Mouse (Mus musculus) stomach, embryonic 16.5 days (tissue): ENCODE data around the gene Rab44. TPM values are rescaled to one million over a fixed set of nuclear protein-coding genes. Genes with fewer than 3 reads are reported as not detected.
"Not testable (repeated sequence)": the region's sequence is repeated elsewhere in the genome, so short reads cannot be mapped to it uniquely, and the experiment has no call there.

Experiments
- ATAC-seq: fragments of 200-750 bp; cut with Nextera tagmentation; 2 replicates; pipeline ENCODE4 v1.8.0; 2017; ENCODE audit warnings: moderate number of reproducible peaks, moderate TSS enrichment; ENCODE audit not compliant: insufficient read depth, low FRiP score
- H3K27ac ChIP-seq: fragments of 300-500 bp; sonication (generic); 2 replicates; pipeline ENCODE4 v1.5.1; 2014; ENCODE audit warnings: low read length
- H3K27me3 ChIP-seq: fragments of 300-500 bp; sonication (generic); 2 replicates; pipeline ENCODE4 v1.6.1; 2014; ENCODE audit warnings: low read length, control low read depth, mixed read lengths; ENCODE audit not compliant: control insufficient read depth, insufficient read depth
- H3K36me3 ChIP-seq: fragments of 300-500 bp; sonication (generic); 2 replicates; pipeline ENCODE4 v1.6.1; 2014; ENCODE audit warnings: low read length; ENCODE audit not compliant: control insufficient read depth, insufficient read depth
- H3K4me1 ChIP-seq: fragments of 300-500 bp; sonication (generic); 2 replicates; pipeline ENCODE4 v1.6.1; 2014; ENCODE audit warnings: low read length, control low read depth, mixed read lengths; ENCODE audit not compliant: control insufficient read depth, insufficient read depth
- H3K4me2 ChIP-seq: fragments of 300-500 bp; sonication (generic); 2 replicates; pipeline ENCODE4 v1.6.1; 2014; ENCODE audit warnings: low read depth, low read length, mixed read lengths
- H3K4me3 ChIP-seq: fragments of 300-500 bp; sonication (generic); replicated peaks from 2 replicates; pipeline ENCODE4 v1.5.1; 2014; ENCODE audit warnings: mild to moderate bottlenecking, low read length
- H3K9ac ChIP-seq: fragments of 300-500 bp; sonication (generic); 2 replicates; pipeline ENCODE4 v1.6.1; 2014; ENCODE audit warnings: low read length
- H3K9me3 ChIP-seq: fragments of 300-500 bp; sonication (generic); replicated peaks from 2 replicates; pipeline ENCODE4 v1.6.1; 2016; ENCODE audit warnings: low read length, control low read depth; ENCODE audit not compliant: control insufficient read depth
- WGBS: fragments of 180-500 bp; shearing (Covaris S2); extraction: QIAGEN DNeasy Blood & Tissue Kit; methylation state at CpG from one replicate; pipeline ENCODE4 v1.1.7; 2014; 5-methylcytosine and 5-hydroxymethylcytosine counted together
- polyA plus RNA-seq: library from polyadenylated mRNA; unstranded; fragments of >200 nt; fragmentation: Nextera tagmentation; extraction: Ambion mirVana; gene quantifications from 2 replicates; pipeline ENCODE4 v1.2.1, GENCODE M21; 2015

The Rab44 gene
- polyA plus RNA-seq, 1 experiment from 2014 or later: 4.1 TPM

- H3K4me3 ChIP-seq: peak overlapping the region; percentile 63
- H3K4me2 ChIP-seq: peak overlapping the region; percentile 72
- H3K9me3 ChIP-seq: no peaks in the 10 kb centered on the region
- WGBS: under 1% methylated on average over 44 of the region's 44 CpGs
- ATAC-seq: peak; percentile 77
- peaks cover 17% of the 10 kb centered on the region; the same call in 1 of the 2 replicates for H3K4me1 ChIP-seq
- peak overlapping the region; percentile 83 for H3K27ac ChIP-seq
- peaks cover 10% of the 10 kb centered on the region for H3K36me3 ChIP-seq
- no peaks in the 10 kb centered on the region for H3K27me3 ChIP-seq
- H3K9ac ChIP-seq: peak overlapping the region; percentile 80
These were observed 18.7 kb upstream of the Rab44 start for GRCm38 (mm10) chr17:29095201-29095733.

DNA sequence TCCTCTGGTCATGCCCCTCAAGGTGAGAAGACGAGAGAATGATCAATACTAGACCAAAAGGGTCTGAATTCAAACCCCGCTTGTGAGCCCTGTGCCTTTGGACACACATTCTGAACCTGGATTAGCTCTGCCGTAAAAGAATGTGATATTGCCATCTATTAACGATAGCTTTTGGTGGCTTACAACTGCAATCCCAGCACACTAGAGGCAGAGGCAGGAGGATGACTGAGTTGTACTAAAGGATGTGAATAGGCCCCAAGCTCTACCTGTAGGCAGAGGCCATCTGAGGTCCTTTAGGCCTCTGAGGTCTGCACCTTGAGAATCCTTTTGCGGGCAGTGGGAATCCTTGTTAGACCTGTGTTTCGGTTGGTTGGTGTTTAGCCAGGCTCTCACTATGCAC lies 17.7 kb upstream of the Rab44 start:
- peaks cover 13% of the 10 kb centered on the region for H3K36me3 ChIP-seq
- peak overlapping the region; percentile 70; the same call in 1 of the 2 replicates for H3K27ac ChIP-seq
- no peaks in the 10 kb centered on the region for H3K9me3 ChIP-seq
- H3K4me1 ChIP-seq: peaks cover 17% of the 10 kb centered on the region; the same call in 1 of the 2 replicates
- peak overlapping the region; percentile 72; the same call in 1 of the 2 replicates for H3K4me2 ChIP-seq
- WGBS: 82% methylated on average over 6 of the region's 6 CpGs
- ATAC-seq: no peak
- H3K4me3 ChIP-seq: 0 out of 2 replicates have a peak overlapping the region, but pooled peaks have one; percentile 63
- H3K9ac ChIP-seq: peak overlapping the region; percentile 57; the same call in 1 of the 2 replicates
- no peaks in the 10 kb centered on the region for H3K27me3 ChIP-seq

GRCm38 (mm10) chr17:29096851-29097561 lies 16.9 kb upstream of the Rab44 start:
- Histone ChIP-seq H3K9ac (peak overlapping the region; percentile 26; the same call in 1 of the 2 replicates), H3K27ac (peak overlapping the region; percentile 70), H3K36me3 (peaks cover 13% of the 10 kb centered on the region), H3K27me3 (no peaks in the 10 kb centered on the region), H3K9me3 (no peaks in the 10 kb centered on the region), H3K4me2 (peak overlapping the region; percentile 72), H3K4me1 (peaks cover 13% of the 10 kb centered on the region; the same call in 1 of the 2 replicates), H3K4me3 (no peak overlapping the region; the same call in 1 of the 2 replicates)
- ATAC-seq: peak; percentile 31; the same call in 1 of the 2 replicates
- 61% methylated on average over 7 of the region's 7 CpGs for WGBS

DNA sequence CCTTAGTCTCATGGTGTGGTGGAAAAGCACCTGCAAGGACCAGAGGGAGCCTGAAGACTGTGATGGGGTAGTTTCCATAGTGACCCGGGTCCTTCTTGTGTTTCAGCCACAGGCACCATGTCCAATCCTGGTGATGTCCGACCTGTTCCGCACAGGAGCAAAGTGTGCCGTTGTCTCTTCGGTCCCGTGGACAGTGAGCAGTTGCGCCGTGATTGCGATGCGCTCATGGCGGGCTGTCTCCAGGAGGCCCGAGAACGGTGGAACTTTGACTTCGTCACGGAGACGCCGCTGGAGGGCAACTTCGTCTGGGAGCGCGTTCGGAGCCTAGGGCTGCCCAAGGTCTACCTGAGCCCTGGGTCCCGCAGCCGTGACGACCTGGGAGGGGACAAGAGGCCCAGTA lies 15.7 kb upstream of the Rab44 start:
- peaks cover 11% of the 10 kb centered on the region; the same call in 1 of the 2 replicates for H3K4me1 ChIP-seq
- no peaks in the 10 kb centered on the region for H3K27me3 ChIP-seq
- H3K36me3 ChIP-seq: peaks cover 13% of the 10 kb centered on the region
- H3K27ac ChIP-seq: no peak overlapping the region
- WGBS: 94% methylated on average over 24 of the region's 24 CpGs
- ATAC-seq: no peak
- H3K9ac ChIP-seq: no peak overlapping the region
- H3K4me3 ChIP-seq: no peak overlapping the region
- H3K9me3 ChIP-seq: no peaks in the 10 kb centered on the region
- no peak overlapping the region for H3K4me2 ChIP-seq

DNA sequence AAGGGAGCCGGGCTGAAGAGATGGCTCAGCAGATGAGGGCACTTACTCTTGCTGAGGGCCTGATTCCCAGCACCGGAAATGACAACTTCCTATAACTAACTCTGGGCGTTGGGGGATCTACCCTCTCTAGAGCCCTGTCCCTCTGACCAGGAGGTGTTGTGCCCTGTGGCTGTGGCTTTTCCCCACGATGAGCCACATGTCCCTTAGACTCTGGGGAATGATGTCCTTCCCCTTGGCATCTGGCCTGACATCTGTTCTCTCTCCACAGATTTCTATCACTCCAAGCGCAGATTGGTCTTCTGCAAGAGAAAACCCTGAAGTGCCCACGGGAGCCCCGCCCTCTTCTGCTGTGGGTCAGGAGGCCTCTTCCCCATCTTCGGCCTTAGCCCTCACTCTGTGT lies 14.9 kb upstream of the Rab44 start:
- Histone ChIP-seq H3K9ac (no peak overlapping the region), H3K27me3 (no peaks in the 10 kb centered on the region), H3K4me3 (no peak overlapping the region), H3K9me3 (no peaks in the 10 kb centered on the region), H3K27ac (no peak overlapping the region), H3K4me2 (no peak overlapping the region), H3K36me3 (peaks cover 13% of the 10 kb centered on the region), H3K4me1 (peaks cover 9% of the 10 kb centered on the region; the same call in 1 of the 2 replicates)
- WGBS: 79% methylated on average over 8 of the region's 8 CpGs
- no peak for ATAC-seq

- Histone ChIP-seq H3K4me2 (no peak overlapping the region), H3K4me3 (no peak overlapping the region), H3K27me3 (no peaks in the 10 kb centered on the region), H3K27ac (no peak overlapping the region), H3K9me3 (no peaks in the 10 kb centered on the region), H3K9ac (no peak overlapping the region), H3K4me1 (peaks cover 2% of the 10 kb centered on the region; the same call in 1 of the 2 replicates), H3K36me3 (peaks cover 13% of the 10 kb centered on the region)
- 86% methylated on average over 7 of the region's 7 CpGs for WGBS
- no peak for ATAC-seq
These were observed 13.3 kb upstream of the Rab44 start for GRCm38 (mm10) chr17:29100627-29101026.

GRCm38 (mm10) chr17:29110356-29110755 lies 3.6 kb upstream of the Rab44 start:
- not testable (repeated sequence) for H3K27me3 ChIP-seq, ATAC-seq, H3K4me3 ChIP-seq, H3K27ac ChIP-seq, H3K9ac ChIP-seq, H3K4me1 ChIP-seq, H3K9me3 ChIP-seq, H3K36me3 ChIP-seq, H3K4me2 ChIP-seq
- WGBS: 85% methylated on average over 6 of the region's 6 CpGs

DNA sequence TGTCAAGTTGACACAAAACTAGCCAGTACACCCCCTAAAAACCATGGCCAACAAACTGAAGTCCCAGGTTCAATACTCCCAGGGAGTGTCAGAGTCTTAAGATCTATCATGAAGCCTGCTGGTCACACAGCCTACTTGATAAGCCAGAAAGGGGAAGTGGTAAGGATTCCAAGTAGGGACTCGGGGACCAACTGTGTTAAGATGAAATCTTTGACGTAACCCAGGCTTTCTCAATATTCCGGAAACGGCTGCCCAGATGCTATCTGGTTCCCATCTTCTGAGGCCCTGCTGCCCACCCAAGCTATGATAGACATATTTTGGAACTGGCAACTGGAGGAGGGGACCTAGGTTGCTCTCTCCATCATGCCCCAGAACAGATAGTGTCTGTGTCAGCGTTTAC lies 2.6 kb upstream of the Rab44 start:
- Histone ChIP-seq H3K9me3 (no peaks in the 10 kb centered on the region), H3K9ac (no peak overlapping the region), H3K4me1 (no peaks in the 10 kb centered on the region), H3K36me3 (no peaks in the 10 kb centered on the region), H3K27ac (no peak overlapping the region), H3K4me3 (no peak overlapping the region), H3K4me2 (no peak overlapping the region), H3K27me3 (no peaks in the 10 kb centered on the region)
- ATAC-seq: no peak
- WGBS: 72% methylated on average over 5 of the region's 5 CpGs

- Histone ChIP-seq H3K36me3 (no peaks in the 10 kb centered on the region), H3K4me1 (no peaks in the 10 kb centered on the region), H3K27me3 (no peaks in the 10 kb centered on the region), H3K9ac (no peak overlapping the region), H3K27ac (no peak overlapping the region), H3K4me3 (no peak overlapping the region), H3K9me3 (no peaks in the 10 kb centered on the region), H3K4me2 (no peak overlapping the region)
- no peak for ATAC-seq
- WGBS: 64% methylated on average over 12 of the region's 12 CpGs
These were observed 2.1 kb downstream of the Rab44 start for GRCm38 (mm10) chr17:29116023-29116422.
